ENCODE assay signal across 7 mouse cellular contexts in genomic region chr1:93803556-93804507, GRCm38 (mm10). TPM values are rescaled to one million over a fixed set of nuclear protein-coding genes. Genes with fewer than 3 reads are reported as not detected.
A peak's percentile ranks its signal among the peaks of the same experiment; 100 is the strongest.
DNase-seq lines count a peak whose midpoint lies in the region; ATAC-seq and TF ChIP-seq lines count a peak whose summit lies in the region.

Ing5 (plus strand) TSS chr1:93803965.

- TF ChIP-seq POLR2A in kidney, adult 2 months (IDR thresholded peaks at IDR 0.05; ENCODE audit: low read depth, low read length), result peak; percentile 61
- TF ChIP-seq POLR2A in spleen, adult 2 months (IDR thresholded peaks at IDR 0.05; ENCODE audit: low read depth, low read length), result peak; percentile 63

- H3K27me3 ChIP-seq in embryonic facial prominence, embryonic 11.5 days (ENCODE audit: control insufficient read depth, insufficient read depth, low read length), result no peaks in the 10 kb centered on the region
- no peaks in the 10 kb centered on the region for H3K27me3 ChIP-seq in kidney, adult 2 months (replicated peaks; ENCODE audit: control insufficient read depth, insufficient read depth, low read length)
- H3K27me3 ChIP-seq in limb, embryonic 12.5 days, result no peaks in the 10 kb centered on the region
- no peaks in the 10 kb centered on the region for H3K27me3 ChIP-seq in midbrain, embryonic 15.5 days (replicated peaks)
- no peaks in the 10 kb centered on the region for H3K27me3 ChIP-seq in spleen, adult 2 months (ENCODE audit: control insufficient read depth, insufficient read depth, low read length)

- peak within 1 kb of the TSS; percentile 88 for H3K9ac ChIP-seq in embryonic facial prominence, embryonic 11.5 days (replicated peaks; ENCODE audit: low read length)
- peak within 1 kb of the TSS; percentile 80 for H3K9ac ChIP-seq in limb, embryonic 12.5 days (replicated peaks)
- H3K9ac ChIP-seq in midbrain, embryonic 15.5 days, result peak within 1 kb of the TSS; percentile 90

- ATAC-seq in embryonic facial prominence, embryonic 11.5 days (replicated peaks; ENCODE audit: insufficient number of reproducible peaks, low FRiP score, low TSS enrichment, low read depth), result peak; percentile 89
- peak; percentile 94 for ATAC-seq in limb, embryonic 12.5 days (ENCODE audit: insufficient number of reproducible peaks, insufficient read depth, low FRiP score, low TSS enrichment, low read depth)
- ATAC-seq in midbrain, embryonic 15.5 days (replicated peaks), result peak; percentile 93

- H3K4me1 ChIP-seq in embryonic facial prominence, embryonic 11.5 days (ENCODE audit: control insufficient read depth, insufficient read depth, low read length), result peaks cover 3% of the 10 kb centered on the region; the same call in 1 of the 2 replicates
- H3K4me1 ChIP-seq in kidney, adult 2 months (ENCODE audit: control insufficient read depth, insufficient read depth, low read length), result peaks cover 7% of the 10 kb centered on the region; the same call in 1 of the 2 replicates
- H3K4me1 ChIP-seq in limb, embryonic 12.5 days (replicated peaks), result peaks cover 29% of the 10 kb centered on the region
- peaks cover 32% of the 10 kb centered on the region for H3K4me1 ChIP-seq in midbrain, embryonic 15.5 days
- H3K4me1 ChIP-seq in spleen, adult 2 months (ENCODE audit: control insufficient read depth, insufficient read depth, insufficient read length), result peaks cover 10% of the 10 kb centered on the region

- peak within 1 kb of the TSS; percentile 93 for H3K27ac ChIP-seq in embryonic facial prominence, embryonic 11.5 days (replicated peaks; ENCODE audit: low read depth, low read length)
- H3K27ac ChIP-seq in kidney, adult 2 months (ENCODE audit: insufficient read depth, low read depth, low read length), result peak within 1 kb of the TSS; percentile 71
- H3K27ac ChIP-seq in limb, embryonic 12.5 days, result peak within 1 kb of the TSS; percentile 97
- peak within 1 kb of the TSS; percentile 98 for H3K27ac ChIP-seq in midbrain, embryonic 15.5 days
- H3K27ac ChIP-seq in spleen, adult 2 months (ENCODE audit: insufficient read depth, low read length), result peak within 1 kb of the TSS; percentile 98

- DNase-seq in adrenal gland, postnatal 14 days, result peak; percentile 100
- peak; percentile 97 for DNase-seq in embryonic facial prominence, embryonic 11.5 days (ENCODE audit: low spot score)
- peak; percentile 99 to 100 for DNase-seq in heart, adult 18-20 months
- DNase-seq in kidney, adult 2 months, result peak; percentile 99
- DNase-seq in spleen, adult 2 months (ENCODE audit: low read depth in 1 of 2, low spot score in 2 of 2), result peak; percentile 94 to 100

- H3K9me3 ChIP-seq in embryonic facial prominence, embryonic 11.5 days (replicated peaks; ENCODE audit: control insufficient read depth, low read length), result no peaks in the 10 kb centered on the region
- H3K9me3 ChIP-seq in limb, embryonic 12.5 days, result no peaks in the 10 kb centered on the region
- no peaks in the 10 kb centered on the region for H3K9me3 ChIP-seq in midbrain, embryonic 15.5 days

- peak; percentile 87 for TF ChIP-seq CTCF in kidney, adult 2 months (conservative IDR thresholded peaks at IDR 0.05; ENCODE audit: insufficient read depth, insufficient read length, low read depth, low read length)
- TF ChIP-seq CTCF in spleen, adult 2 months (IDR thresholded peaks at IDR 0.05; ENCODE audit: extremely low read depth, insufficient read depth, insufficient read length, insufficient replicate concordance), result peak; percentile 96

- peaks cover under 1% of the 10 kb centered on the region; the same call in 1 of the 2 replicates for H3K36me3 ChIP-seq in embryonic facial prominence, embryonic 11.5 days (replicated peaks; ENCODE audit: control insufficient read depth, insufficient read depth, low read depth, low read length)
- H3K36me3 ChIP-seq in kidney, adult 2 months (ENCODE audit: control insufficient read depth, insufficient read depth, low read length), result no peaks in the 10 kb centered on the region
- peaks cover 41% of the 10 kb centered on the region for H3K36me3 ChIP-seq in limb, embryonic 12.5 days
- peaks cover 11% of the 10 kb centered on the region; the same call in 1 of the 2 replicates for H3K36me3 ChIP-seq in midbrain, embryonic 15.5 days (replicated peaks)
- peaks cover 9% of the 10 kb centered on the region for H3K36me3 ChIP-seq in spleen, adult 2 months (ENCODE audit: control insufficient read depth, insufficient read depth, low read length)

- WGBS in embryonic facial prominence, embryonic 11.5 days, result under 1% methylated on average over 90 of the region's 94 CpGs
- WGBS in kidney, adult 2 months, result under 1% methylated on average over 93 of the region's 94 CpGs
- WGBS in limb, embryonic 12.5 days, result under 1% methylated on average over 92 of the region's 94 CpGs
- under 1% methylated on average over 92 of the region's 94 CpGs for WGBS in midbrain, embryonic 15.5 days
- under 1% methylated on average over 94 of the region's 94 CpGs for WGBS in spleen, adult 2 months

- H3K4me2 ChIP-seq in embryonic facial prominence, embryonic 11.5 days (ENCODE audit: low read depth, low read length), result peak within 1 kb of the TSS; percentile 52
- H3K4me2 ChIP-seq in limb, embryonic 12.5 days, result peak within 1 kb of the TSS; percentile 83
- H3K4me2 ChIP-seq in midbrain, embryonic 15.5 days, result peak within 1 kb of the TSS; percentile 78

- H3K4me3 ChIP-seq in embryonic facial prominence, embryonic 11.5 days (ENCODE audit: low read depth, low read length), result peak within 1 kb of the TSS; percentile 75
- H3K4me3 ChIP-seq in kidney, adult 2 months (ENCODE audit: insufficient read depth, low read depth, low read length), result peak within 1 kb of the TSS; percentile 67
- peak within 1 kb of the TSS; percentile 81 for H3K4me3 ChIP-seq in limb, embryonic 12.5 days (replicated peaks)
- H3K4me3 ChIP-seq in midbrain, embryonic 15.5 days, result peak within 1 kb of the TSS; percentile 84
- H3K4me3 ChIP-seq in spleen, adult 2 months (ENCODE audit: extremely low read depth, insufficient read depth, insufficient read length), result peak within 1 kb of the TSS; percentile 86

RNA-seq across cellular contexts. Expression of gene Ing5, which starts in this region (rescaled TPM):
- 15.2 and 17.3 TPM in 2 replicates for total RNA-seq in adrenal gland, postnatal 14 days (2021)
- 18.1 and 20.6 TPM in 2 replicates for polyA plus RNA-seq in embryonic facial prominence, embryonic 11.5 days (2014; fragmentation: Nextera tagmentation; extraction: Ambion mirVana)
- 10 to 100 TPM; 10.9 to 13.4 TPM for total RNA-seq in heart, adult 18-20 months (2021)
- polyA plus RNA-seq in kidney, adult 2 months (2012; rRNA removed), result 6.0 and 6.4 TPM in 2 replicates
- 16.8 and 17.9 TPM in 2 replicates for polyA plus RNA-seq in limb, embryonic 12.5 days (2016; fragmentation: Nextera tagmentation; extraction: Ambion mirVana)
- polyA plus RNA-seq in midbrain, embryonic 15.5 days (2015; fragmentation: Nextera tagmentation; extraction: Ambion mirVana), result 10.2 and 10.9 TPM in 2 replicates
- 7.1 and 7.6 TPM in 2 replicates for polyA plus RNA-seq in spleen, adult 2 months (2012; rRNA removed)

Comparison
In these comparisons a context has a peak if more than half of its experiments do, and no peak if none do; other contexts are left out.
1. Peak in every context shown above with its lines: DNase-seq, ATAC-seq, H3K4me3 ChIP-seq and H3K27ac ChIP-seq.